Mouse (Mus musculus) C2C12 (cell line): Measurements from ENCODE around the gene Acot8.

Experiments
- CEBPB ChIP-seq: IDR thresholded peaks from one replicate; pipeline ENCODE4 v1.6.1; 2011; ENCODE audit warnings: low read depth, mild to moderate bottlenecking, control low read depth, moderate library complexity
- CTCF ChIP-seq: IDR thresholded peaks from one replicate; pipeline ENCODE4 v1.5.1; 2011; ENCODE audit not compliant: control insufficient read depth, insufficient read depth, insufficient read length
- MAX ChIP-seq: IDR thresholded peaks from one replicate; pipeline ENCODE4 v1.6.1; 2011; ENCODE audit warnings: mild to moderate bottlenecking, control low read depth

- TF ChIP-seq CTCF (no peak), MAX (peak; percentile 2), CEBPB (no peak)
Measured at GRCm38 (mm10) chr2:164770279-164770678, 34.4 kb downstream of the Acot8 start.
